Mouse (Mus musculus): ENCODE measurements around the gene Iqcg.

Iqcg gene

GRCm38 (mm10) chr16:33053141-33053540 lies 2.9 kb downstream of the Iqcg start:
- in situ Hi-C loops (cut with MboI, MseI) = no loop called here

GRCm38 (mm10) chr16:33049809-33050208 lies 6.2 kb downstream of the Iqcg start:
- in situ Hi-C loops (cut with MboI, MseI) = loop anchor here (5.0 kb wide), 1 partner anchor 103 kb away; no protein-coding TSS in a partner anchor

- in situ Hi-C loops (cut with MboI, MseI) = loop anchor here (5.0 kb wide), 1 partner anchor 101 kb away; no protein-coding TSS in a partner anchor
Measured at GRCm38 (mm10) chr16:33048686-33049085, 7.3 kb downstream of the Iqcg start.

- in situ Hi-C loops (cut with MboI, MseI) = loop anchor here (5.0 kb wide), 1 partner anchor 101 kb away; no protein-coding TSS in a partner anchor
Measured at GRCm38 (mm10) chr16:33048004-33048403, 8.0 kb downstream of the Iqcg start.

GRCm38 (mm10) chr16:33043268-33043667 lies 12.8 kb downstream of the Iqcg start:
- in situ Hi-C loops (cut with MboI, MseI) = no loop called here

GRCm38 (mm10) chr16:33042682-33043081 lies 13.3 kb downstream of the Iqcg start:
- in situ Hi-C loops (cut with MboI, MseI) = no loop called here

- in situ Hi-C loops (cut with MboI, MseI) = no loop called here
Measured at GRCm38 (mm10) chr16:33036006-33036405, 20.0 kb downstream of the Iqcg start.

GRCm38 (mm10) chr16:33026357-33026756 lies 29.7 kb downstream of the Iqcg start:
- in situ Hi-C loops (cut with MboI, MseI) = loop anchor here (10.0 kb wide), 1 partner anchor 128 kb away; no protein-coding TSS in a partner anchor

GRCm38 (mm10) chr16:33024456-33025104 lies 31.4 kb downstream of the Iqcg start:
- in situ Hi-C loops (cut with MboI, MseI) = loop anchor here (5.0 to 10.0 kb wide), 2 partner anchors 130 to 207 kb away; no protein-coding TSS in a partner anchor

- in situ Hi-C loops (cut with MboI, MseI) = loop anchor here (5.0 to 10.0 kb wide), 2 partner anchors 131 to 206 kb away; no protein-coding TSS in a partner anchor
Measured at GRCm38 (mm10) chr16:33023750-33024149, 32.3 kb downstream of the Iqcg start.

GRCm38 (mm10) chr16:33021381-33021780 lies 34.6 kb downstream of the Iqcg start:
- in situ Hi-C loops (cut with MboI, MseI) = loop anchor here (5.0 to 10.0 kb wide), 2 partner anchors 133 to 204 kb away; no protein-coding TSS in a partner anchor

- in situ Hi-C loops (cut with MboI, MseI) = no loop called here
Measured at GRCm38 (mm10) chr16:33019117-33019770, 36.8 kb downstream of the Iqcg start.

- in situ Hi-C loops (cut with MboI, MseI) = no loop called here
Measured at GRCm38 (mm10) chr16:33017677-33018349, 38.2 kb downstream of the Iqcg start.

GRCm38 (mm10) chr16:33015986-33016385 lies 40.0 kb downstream of the Iqcg start:
- in situ Hi-C loops (cut with MboI, MseI) = no loop called here

- in situ Hi-C loops (cut with MboI, MseI) = no loop called here
Measured at GRCm38 (mm10) chr16:33015396-33015907, 40.6 kb downstream of the Iqcg start.

GRCm38 (mm10) chr16:33014921-33015320 lies 41.1 kb downstream of the Iqcg start:
- in situ Hi-C loops (cut with MboI, MseI) = no loop called here

- in situ Hi-C loops (cut with MboI, MseI) = no loop called here
Measured at GRCm38 (mm10) chr16:33013801-33014200, 42.2 kb downstream of the Iqcg start.

- in situ Hi-C loops (cut with MboI, MseI) = no loop called here
Measured at GRCm38 (mm10) chr16:33010166-33010565, 45.9 kb downstream of the Iqcg start.

- in situ Hi-C loops (cut with MboI, MseI) = no loop called here
Measured at GRCm38 (mm10) chr16:33007436-33007835, 48.6 kb downstream of the Iqcg start.

- in situ Hi-C loops (cut with MboI, MseI) = no loop called here
Measured at GRCm38 (mm10) chr16:33006888-33007287, 49.1 kb downstream of the Iqcg start.

- in situ Hi-C loops (cut with MboI, MseI) = no loop called here
Measured at GRCm38 (mm10) chr16:33005216-33005615, 50.8 kb downstream of the Iqcg start.

GRCm38 (mm10) chr16:32992158-32992557 lies 63.9 kb downstream of the Iqcg start:
- in situ Hi-C loops (cut with MboI, MseI) = no loop called here

Measured in T-helper 2 cell (primary cell).